Mouse (Mus musculus): ENCODE measurements around the gene Slc25a34. TPM values are rescaled to one million over a fixed set of nuclear protein-coding genes. Genes with fewer than 3 reads are reported as not detected.

The Slc25a34 gene
- polyA plus RNA-seq, 1 experiment from 2014 or later, result not detected

DNA sequence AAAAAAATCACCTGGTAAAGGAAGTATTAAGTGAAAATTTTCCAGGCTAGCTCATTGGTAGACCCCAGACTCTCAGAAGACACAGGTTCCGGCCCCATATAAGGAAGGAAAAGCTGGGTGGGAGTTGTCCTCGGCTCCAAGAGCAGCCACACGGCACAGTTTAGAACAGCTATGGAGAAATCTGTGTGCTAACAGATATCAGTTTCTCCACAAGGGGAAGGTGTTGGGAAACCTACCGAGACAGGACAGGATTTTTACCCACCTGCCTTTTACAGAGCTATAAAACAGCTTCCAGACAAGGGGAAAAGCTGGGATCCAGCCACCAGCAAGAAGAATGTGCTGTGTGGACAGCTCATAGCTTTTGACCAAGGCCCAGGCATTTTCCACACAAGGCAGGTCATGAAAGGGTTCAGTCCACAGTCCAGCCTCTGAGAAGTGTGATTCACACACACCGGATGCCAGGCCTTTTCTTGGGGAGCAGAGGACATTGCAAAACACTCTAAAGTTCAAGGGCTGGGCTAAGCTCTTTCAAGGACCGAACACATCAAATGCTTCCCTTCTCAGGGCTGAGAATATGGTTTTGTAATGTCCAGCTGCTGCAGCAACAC lies 50.2 kb downstream of the Slc25a34 start:
- Histone ChIP-seq H3K27ac (ENCODE audit: low read depth, low read length) (no peak overlapping the region), H3K9ac (ENCODE audit: low read depth, low read length) (no peak overlapping the region), H3K4me1 (replicated peaks; ENCODE audit: control insufficient read depth, insufficient read depth, low read length) (0 out of 2 replicates have a peak, but pooled peaks cover 2% of the 10 kb centered on the region), H3K4me2 (no peak overlapping the region), H3K4me3 (ENCODE audit: low read depth, low read length) (no peak overlapping the region), H3K36me3 (ENCODE audit: control insufficient read depth, insufficient read depth, low read length) (no peaks in the 10 kb centered on the region), H3K9me3 (ENCODE audit: control insufficient read depth, low read length) (no peaks in the 10 kb centered on the region), H3K27me3 (replicated peaks; ENCODE audit: control insufficient read depth, insufficient read depth, low read length) (no peaks in the 10 kb centered on the region)
- 55% methylated on average over 6 of the region's 6 CpGs for WGBS
- no peak for ATAC-seq (replicated peaks; ENCODE audit: low FRiP score)
- no peak for DNase-seq (ENCODE audit: low spot score)

GRCm38 (mm10) chr4:141572668-141573358 lies 50.8 kb downstream of the Slc25a34 start:
- Histone ChIP-seq H3K27ac (ENCODE audit: low read depth, low read length) (no peak overlapping the region), H3K4me2 (no peak overlapping the region), H3K27me3 (replicated peaks; ENCODE audit: control insufficient read depth, insufficient read depth, low read length) (no peaks in the 10 kb centered on the region), H3K4me1 (replicated peaks; ENCODE audit: control insufficient read depth, insufficient read depth, low read length) (0 out of 2 replicates have a peak, but pooled peaks cover 2% of the 10 kb centered on the region), H3K36me3 (ENCODE audit: control insufficient read depth, insufficient read depth, low read length) (no peaks in the 10 kb centered on the region), H3K9me3 (ENCODE audit: control insufficient read depth, low read length) (no peaks in the 10 kb centered on the region), H3K4me3 (ENCODE audit: low read depth, low read length) (no peak overlapping the region), H3K9ac (ENCODE audit: low read depth, low read length) (no peak overlapping the region)
- DNase-seq (ENCODE audit: low spot score), result no peak
- ATAC-seq (replicated peaks; ENCODE audit: low FRiP score), result no peak
- 68% methylated on average over 7 of the region's 7 CpGs for WGBS

GRCm38 (mm10) chr4:141571934-141572333 lies 51.7 kb downstream of the Slc25a34 start:
- Histone ChIP-seq H3K27ac (ENCODE audit: low read depth, low read length) (no peak overlapping the region), H3K4me1 (replicated peaks; ENCODE audit: control insufficient read depth, insufficient read depth, low read length) (0 out of 2 replicates have a peak, but pooled peaks cover 2% of the 10 kb centered on the region), H3K36me3 (ENCODE audit: control insufficient read depth, insufficient read depth, low read length) (no peaks in the 10 kb centered on the region), H3K9ac (ENCODE audit: low read depth, low read length) (no peak overlapping the region), H3K4me3 (ENCODE audit: low read depth, low read length) (no peak overlapping the region), H3K9me3 (ENCODE audit: control insufficient read depth, low read length) (no peaks in the 10 kb centered on the region), H3K4me2 (no peak overlapping the region), H3K27me3 (replicated peaks; ENCODE audit: control insufficient read depth, insufficient read depth, low read length) (no peaks in the 10 kb centered on the region)
- DNase-seq (ENCODE audit: low spot score) (no peak), ATAC-seq (replicated peaks; ENCODE audit: low FRiP score) (no peak)
- WGBS, result 64% methylated on average over 10 of the region's 10 CpGs

DNA sequence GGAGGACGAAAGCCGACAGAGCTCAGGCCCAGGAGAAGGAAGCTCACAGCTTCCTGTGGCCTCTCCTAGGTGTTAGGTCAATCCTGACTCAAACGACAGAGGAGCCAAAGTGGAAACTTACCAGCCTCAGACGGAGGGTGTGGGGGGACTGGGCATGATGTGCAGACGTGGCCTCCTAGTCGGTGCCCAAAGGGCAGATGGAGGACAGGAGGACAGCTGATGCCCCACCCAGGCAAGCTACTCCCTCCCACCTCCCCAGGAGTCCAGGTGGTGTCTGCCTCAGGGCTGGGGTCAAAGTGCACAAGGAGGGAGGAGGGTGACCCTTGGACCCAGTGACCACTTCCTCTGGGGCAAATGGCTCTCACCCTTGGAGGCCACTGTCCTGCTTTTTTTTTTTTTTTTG lies 52.3 kb downstream of the Slc25a34 start:
- Histone ChIP-seq H3K9me3 (ENCODE audit: control insufficient read depth, low read length) (no peaks in the 10 kb centered on the region), H3K9ac (ENCODE audit: low read depth, low read length) (no peak overlapping the region), H3K27ac (ENCODE audit: low read depth, low read length) (no peak overlapping the region), H3K4me2 (no peak overlapping the region), H3K27me3 (replicated peaks; ENCODE audit: control insufficient read depth, insufficient read depth, low read length) (no peaks in the 10 kb centered on the region), H3K4me3 (ENCODE audit: low read depth, low read length) (no peak overlapping the region), H3K36me3 (ENCODE audit: control insufficient read depth, insufficient read depth, low read length) (no peaks in the 10 kb centered on the region), H3K4me1 (replicated peaks; ENCODE audit: control insufficient read depth, insufficient read depth, low read length) (0 out of 2 replicates have a peak, but pooled peaks cover 2% of the 10 kb centered on the region)
- ATAC-seq (replicated peaks; ENCODE audit: low FRiP score) (no peak), DNase-seq (ENCODE audit: low spot score) (no peak)
- 45% methylated on average over 6 of the region's 6 CpGs for WGBS

GRCm38 (mm10) chr4:141570821-141571220 lies 52.8 kb downstream of the Slc25a34 start:
- DNase-seq (ENCODE audit: low spot score), result no peak
- Histone ChIP-seq H3K4me1 (replicated peaks; ENCODE audit: control insufficient read depth, insufficient read depth, low read length) (0 out of 2 replicates have a peak, but pooled peaks cover 2% of the 10 kb centered on the region), H3K27ac (ENCODE audit: low read depth, low read length) (no peak overlapping the region), H3K4me3 (ENCODE audit: low read depth, low read length) (no peak overlapping the region), H3K36me3 (ENCODE audit: control insufficient read depth, insufficient read depth, low read length) (no peaks in the 10 kb centered on the region), H3K27me3 (replicated peaks; ENCODE audit: control insufficient read depth, insufficient read depth, low read length) (no peaks in the 10 kb centered on the region), H3K4me2 (no peak overlapping the region), H3K9ac (ENCODE audit: low read depth, low read length) (no peak overlapping the region), H3K9me3 (ENCODE audit: control insufficient read depth, low read length) (no peaks in the 10 kb centered on the region)
- WGBS, result 76% methylated on average over 1 of the region's 1 CpGs
- no peak for ATAC-seq (replicated peaks; ENCODE audit: low FRiP score)

DNA sequence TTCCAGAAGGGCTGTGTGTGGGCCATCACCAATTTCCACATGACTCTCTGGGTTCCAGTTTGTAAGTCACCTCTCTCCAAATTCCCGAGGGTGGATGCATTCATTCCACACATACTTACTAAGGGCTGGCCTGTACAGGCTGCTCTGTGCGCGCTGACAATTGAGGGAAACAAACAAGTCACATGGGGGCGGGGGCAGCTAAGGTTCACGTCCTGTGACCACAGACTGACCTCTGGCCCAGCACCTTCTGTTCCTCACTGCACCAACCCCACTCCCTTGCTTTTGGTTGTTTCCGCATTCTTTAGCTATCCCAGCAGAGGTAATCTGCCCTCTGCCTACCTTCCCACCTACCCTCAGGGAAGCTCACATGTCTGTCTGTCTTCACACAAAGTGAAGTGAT lies 53.6 kb downstream of the Slc25a34 start:
- Histone ChIP-seq H3K4me2 (no peak overlapping the region), H3K36me3 (ENCODE audit: control insufficient read depth, insufficient read depth, low read length) (no peaks in the 10 kb centered on the region), H3K9ac (ENCODE audit: low read depth, low read length) (no peak overlapping the region), H3K4me1 (replicated peaks; ENCODE audit: control insufficient read depth, insufficient read depth, low read length) (0 out of 2 replicates have a peak, but pooled peaks cover 2% of the 10 kb centered on the region), H3K9me3 (ENCODE audit: control insufficient read depth, low read length) (no peaks in the 10 kb centered on the region), H3K4me3 (ENCODE audit: low read depth, low read length) (no peak overlapping the region), H3K27me3 (replicated peaks; ENCODE audit: control insufficient read depth, insufficient read depth, low read length) (no peaks in the 10 kb centered on the region), H3K27ac (ENCODE audit: low read depth, low read length) (no peak overlapping the region)
- DNase-seq (ENCODE audit: low spot score) (no peak), ATAC-seq (replicated peaks; ENCODE audit: low FRiP score) (no peak)
- WGBS, result 50% methylated on average over 6 of the region's 6 CpGs

GRCm38 (mm10) chr4:141568966-141569365 lies 54.7 kb downstream of the Slc25a34 start:
- 0 out of 2 replicates have a peak, but pooled peaks cover 2% of the 10 kb centered on the region for H3K4me1 ChIP-seq (replicated peaks; ENCODE audit: control insufficient read depth, insufficient read depth, low read length)
- H3K4me3 ChIP-seq (ENCODE audit: low read depth, low read length), result no peak overlapping the region
- H3K4me2 ChIP-seq, result no peak overlapping the region
- WGBS, result 90% methylated on average over 5 of the region's 5 CpGs
- ATAC-seq (replicated peaks; ENCODE audit: low FRiP score) (no peak), DNase-seq (ENCODE audit: low spot score) (no peak)
- no peak overlapping the region for H3K9ac ChIP-seq (ENCODE audit: low read depth, low read length)
- no peak overlapping the region for H3K27ac ChIP-seq (ENCODE audit: low read depth, low read length)
- no peaks in the 10 kb centered on the region for H3K36me3 ChIP-seq (ENCODE audit: control insufficient read depth, insufficient read depth, low read length)
- no peaks in the 10 kb centered on the region for H3K27me3 ChIP-seq (replicated peaks; ENCODE audit: control insufficient read depth, insufficient read depth, low read length)
- H3K9me3 ChIP-seq (ENCODE audit: control insufficient read depth, low read length), result no peaks in the 10 kb centered on the region

All from liver, embryonic 11.5 days (tissue).